In the genomic region with DNA sequence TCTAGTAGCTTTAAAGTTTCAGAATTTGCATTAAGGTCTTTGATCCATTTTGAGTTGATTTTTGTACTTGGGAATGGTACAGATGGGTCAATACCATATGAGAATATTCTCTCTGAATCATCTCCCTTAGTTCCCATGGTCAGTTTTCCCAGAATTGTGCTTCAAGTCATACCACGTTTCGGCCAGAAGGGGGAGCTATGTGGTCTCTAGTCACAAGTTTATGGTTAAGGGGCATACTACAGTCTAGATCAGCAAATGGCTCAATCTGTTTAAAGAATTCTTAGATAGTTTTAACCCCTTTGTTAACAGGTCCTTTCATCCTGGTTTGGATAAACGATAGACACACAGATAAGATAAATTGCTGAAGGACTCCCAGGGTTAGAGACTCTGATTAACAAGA, we compare ENCODE assay signal across 10 mouse cellular contexts.
A peak's percentile ranks its signal among the peaks of the same experiment; 100 is the strongest.
DNase-seq lines count a peak whose midpoint lies in the region; ATAC-seq and TF ChIP-seq lines count a peak whose summit lies in the region.
"Had no signal": no experiment of that assay in that cellular context is flagged by ENCODE, and none has a peak within 500 bp of the region (broad histone marks: within the 10 kb centered on the region; RNA-seq: fewer than 3 reads in every experiment).

No protein-coding gene starts in this region.

- H3K36me3 ChIP-seq in midbrain, embryonic 12.5 days, result no peaks in the 10 kb centered on the region
- H3K36me3 ChIP-seq in midbrain, embryonic 15.5 days (replicated peaks), result no peaks in the 10 kb centered on the region
- H3K36me3 ChIP-seq: liver, embryonic 15.5 days; stomach, embryonic 15.5 days had no signal

- no peak for DNase-seq in frontal cortex, postnatal 10 days (ENCODE audit: low spot score in 2 of 2)
- DNase-seq in brain, embryonic 14.5 days (ENCODE audit: low read depth), result peak; percentile 55
- peak; percentile 10 for DNase-seq in lung, postnatal 14 days
- DNase-seq in right cerebral cortex, postnatal 36 days (ENCODE audit: low spot score in 2 of 2), result no peak
- DNase-seq in spleen, adult 18-20 months, result no peak

- H3K9me3 ChIP-seq in midbrain, embryonic 12.5 days, result no peaks in the 10 kb centered on the region
- H3K9me3 ChIP-seq in midbrain, embryonic 15.5 days, result no peaks in the 10 kb centered on the region
- H3K9me3 ChIP-seq: liver, embryonic 15.5 days; stomach, embryonic 15.5 days had no signal

- TF ChIP-seq POLR2A in brain, embryonic 14.5 days (IDR thresholded peaks at IDR 0.05; ENCODE audit: borderline replicate concordance, extremely low read depth, insufficient read depth, insufficient read length, poor library complexity, severe bottlenecking), result no peak

- no peak overlapping the region for H3K4me2 ChIP-seq in midbrain, embryonic 12.5 days (replicated peaks)
- no peak overlapping the region for H3K4me2 ChIP-seq in midbrain, embryonic 15.5 days
- H3K4me2 ChIP-seq: liver, embryonic 15.5 days; stomach, embryonic 15.5 days had no signal

- H3K4me3 ChIP-seq in midbrain, embryonic 12.5 days, result no peak overlapping the region
- no peak overlapping the region for H3K4me3 ChIP-seq in midbrain, embryonic 15.5 days
- H3K4me3 ChIP-seq: liver, embryonic 15.5 days; stomach, embryonic 15.5 days had no signal

- H3K27ac ChIP-seq in midbrain, embryonic 12.5 days (replicated peaks), result no peak overlapping the region
- no peak overlapping the region for H3K27ac ChIP-seq in midbrain, embryonic 15.5 days
- H3K27ac ChIP-seq: liver, embryonic 15.5 days; stomach, embryonic 15.5 days had no signal

- TF ChIP-seq CTCF in brain, embryonic 14.5 days (IDR thresholded peaks at IDR 0.05; ENCODE audit: borderline replicate concordance, extremely low read depth, insufficient read depth, insufficient read length), result peak; percentile 67; the same call in 1 of the 2 replicates

- peak; percentile 62; the same call in 1 of the 2 replicates for ATAC-seq in frontal cortex, adult (ENCODE audit: low TSS enrichment)
- ATAC-seq in midbrain, embryonic 12.5 days (ENCODE audit: low FRiP score, low read depth), result 0 out of 2 replicates have a peak, but pooled peaks have one; percentile 16
- ATAC-seq in midbrain, embryonic 15.5 days (replicated peaks), result no peak

- H3K4me1 ChIP-seq in midbrain, embryonic 12.5 days, result no peaks in the 10 kb centered on the region
- H3K4me1 ChIP-seq in midbrain, embryonic 15.5 days, result no peaks in the 10 kb centered on the region
- H3K4me1 ChIP-seq: liver, embryonic 15.5 days; stomach, embryonic 15.5 days had no signal

- no peak overlapping the region for H3K9ac ChIP-seq in midbrain, embryonic 12.5 days (replicated peaks)
- H3K9ac ChIP-seq in midbrain, embryonic 15.5 days, result no peak overlapping the region
- H3K9ac ChIP-seq: liver, embryonic 15.5 days; stomach, embryonic 15.5 days had no signal

- H3K27me3 ChIP-seq in midbrain, embryonic 12.5 days, result no peaks in the 10 kb centered on the region
- H3K27me3 ChIP-seq in midbrain, embryonic 15.5 days (replicated peaks), result no peaks in the 10 kb centered on the region
- H3K27me3 ChIP-seq: liver, embryonic 15.5 days; stomach, embryonic 15.5 days had no signal

- WGBS in midbrain, embryonic 12.5 days, result 9% methylated on average over 3 of the region's 3 CpGs
- WGBS in midbrain, embryonic 15.5 days, result 5% methylated on average over 3 of the region's 3 CpGs

Comparison
In these comparisons a context has a peak if more than half of its experiments do, and no peak if none do; other contexts are left out.
1. DNase-seq: peak in brain, embryonic 14.5 days (single experiment) and lung, postnatal 14 days (single experiment); none in frontal cortex, postnatal 10 days (0 of 2), right cerebral cortex, postnatal 36 days (0 of 2) and spleen, adult 18-20 months (0 of 2).